In the genomic region with DNA sequence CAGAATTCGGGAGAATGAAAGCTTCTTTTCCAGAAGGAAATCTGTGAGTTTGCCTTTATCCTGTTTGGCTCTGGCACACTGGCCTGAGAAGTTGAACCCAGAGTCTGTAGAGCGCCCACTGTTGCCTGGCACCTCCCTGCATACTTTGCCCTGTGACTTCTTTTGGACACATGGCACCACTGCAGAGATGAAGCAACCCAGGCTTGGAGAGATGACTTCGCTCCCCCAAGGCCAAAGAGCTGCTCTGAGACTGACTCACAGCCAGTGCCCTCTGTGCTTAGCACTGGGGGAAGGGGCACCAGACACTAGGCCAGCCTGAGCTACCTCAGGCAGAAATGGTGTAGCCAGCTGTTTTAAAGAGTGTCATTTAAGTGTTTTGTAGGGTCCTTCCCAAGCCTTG, we compare ENCODE assay signal across 18 mouse cellular contexts.
A peak's percentile ranks its signal among the peaks of the same experiment; 100 is the strongest.
DNase-seq lines count a peak whose midpoint lies in the region; ATAC-seq and TF ChIP-seq lines count a peak whose summit lies in the region.
"Had no signal": no experiment of that assay in that cellular context is flagged by ENCODE, and none has a peak within 500 bp of the region (broad histone marks: within the 10 kb centered on the region; RNA-seq: fewer than 3 reads in every experiment).

No protein-coding gene starts in this region.

- intact Hi-C loops in gastrocnemius, adult 2 months (cut with DNase I), result loop anchor here (10.0 kb wide), 2 partner anchors 56 to 94 kb away; no protein-coding TSS in a partner anchor

- no peak overlapping the region for H3K4me2 ChIP-seq in liver, embryonic 12.5 days
- H3K4me2 ChIP-seq in stomach, postnatal 0 days (replicated peaks; ENCODE audit: low read depth), result no peak overlapping the region
- no peak overlapping the region for H3K4me2 ChIP-seq in lung, postnatal 0 days (replicated peaks; ENCODE audit: low read depth, low read length)
- H3K4me2 ChIP-seq: forebrain, embryonic 12.5 days; midbrain, embryonic 13.5 days; neural tube, embryonic 15.5 days had no signal

- no peak overlapping the region; the same call in 1 of the 2 replicates for H3K9ac ChIP-seq in liver, adult 2 months (ENCODE audit: low read depth, low read length)
- H3K9ac ChIP-seq in liver, embryonic 12.5 days, result no peak overlapping the region
- H3K9ac ChIP-seq in stomach, postnatal 0 days (ENCODE audit: low read length), result no peak overlapping the region
- H3K9ac ChIP-seq in lung, postnatal 0 days (replicated peaks; ENCODE audit: low read depth), result no peak overlapping the region
- H3K9ac ChIP-seq: forebrain, embryonic 12.5 days; midbrain, embryonic 13.5 days; neural tube, embryonic 15.5 days had no signal

- 17% methylated on average over 3 of the region's 3 CpGs for WGBS in liver, adult 2 months
- 69% methylated on average over 3 of the region's 3 CpGs for WGBS in liver, embryonic 12.5 days (ENCODE audit: insufficient replicate concordance)
- WGBS in stomach, postnatal 0 days, result 78% methylated on average over 3 of the region's 3 CpGs
- 81% methylated on average over 3 of the region's 3 CpGs for WGBS in lung, postnatal 0 days

- peak overlapping the region; percentile 69 for H3K27ac ChIP-seq in gastrocnemius, adult 2 months
- peak overlapping the region; percentile 94 for H3K27ac ChIP-seq in liver, adult 2 months (replicated peaks; ENCODE audit: insufficient read depth, low read depth, low read length)
- no peak overlapping the region for H3K27ac ChIP-seq in liver, embryonic 12.5 days
- H3K27ac ChIP-seq in stomach, postnatal 0 days (replicated peaks), result peak overlapping the region; percentile 30; the same call in 1 of the 2 replicates
- H3K27ac ChIP-seq in lung, postnatal 0 days (ENCODE audit: low read length), result no peak overlapping the region
- H3K27ac ChIP-seq: forebrain, embryonic 12.5 days; midbrain, embryonic 13.5 days; neural tube, embryonic 15.5 days had no signal

- peak; percentile 59 for DNase-seq in gastrocnemius, adult 2 months
- DNase-seq in gastrocnemius, postnatal 4 days (ENCODE audit: low spot score in 2 of 2), result no peak
- peak; percentile 98 for DNase-seq in liver, adult 2 months (ENCODE audit: extremely low read depth, low read depth, low spot score)
- DNase-seq in adrenal gland, adult 8-10 months, result peak; percentile 92
- DNase-seq in stomach, postnatal 0 days (ENCODE audit: low spot score), result no peak
- DNase-seq in layer of hippocampus, adult 18-20 months (ENCODE audit: low spot score in 2 of 2), result no peak
- no peak for DNase-seq in lung, postnatal 0 days (ENCODE audit: low spot score)
- DNase-seq: B cell, adult 2 months; cerebellum, postnatal 10 days; embryo, embryonic 11 days; kidney, postnatal 14 days; layer of hippocampus, adult 9-11 months; lung, adult 2 months; retina, postnatal 1 day had no signal

- no peak for TF ChIP-seq EP300 in stomach, postnatal 0 days (optimal IDR thresholded peaks at IDR 0.05)
- TF ChIP-seq EP300 in lung, postnatal 0 days (IDR thresholded peaks at IDR 0.05), result no peak

- peaks cover 63% of the 10 kb centered on the region for H3K4me1 ChIP-seq in liver, adult 2 months (ENCODE audit: control insufficient read depth, insufficient read depth, low read length)
- H3K4me1 ChIP-seq in liver, embryonic 12.5 days, result peaks cover 11% of the 10 kb centered on the region; the same call in 1 of the 2 replicates
- peaks cover 5% of the 10 kb centered on the region; the same call in 1 of the 2 replicates for H3K4me1 ChIP-seq in stomach, postnatal 0 days (replicated peaks; ENCODE audit: control insufficient read depth, insufficient read depth)
- no peaks in the 10 kb centered on the region; the same call in 1 of the 2 replicates for H3K4me1 ChIP-seq in lung, postnatal 0 days (ENCODE audit: insufficient read depth, low read depth, low read length)

- no peaks in the 10 kb centered on the region for H3K27me3 ChIP-seq in liver, adult 2 months (ENCODE audit: control insufficient read depth, insufficient read depth, low read length)
- no peaks in the 10 kb centered on the region for H3K27me3 ChIP-seq in liver, embryonic 12.5 days (replicated peaks)
- H3K27me3 ChIP-seq in stomach, postnatal 0 days (ENCODE audit: control insufficient read depth, insufficient read depth, low read length), result no peaks in the 10 kb centered on the region
- H3K27me3 ChIP-seq in lung, postnatal 0 days (replicated peaks; ENCODE audit: insufficient read depth, low read length), result no peaks in the 10 kb centered on the region
- H3K27me3 ChIP-seq: forebrain, embryonic 12.5 days; midbrain, embryonic 13.5 days; neural tube, embryonic 15.5 days had no signal

- ATAC-seq in liver, embryonic 12.5 days, result no peak
- ATAC-seq in stomach, postnatal 0 days (ENCODE audit: low FRiP score, low TSS enrichment), result no peak
- no peak for ATAC-seq in lung, postnatal 0 days
- ATAC-seq: midbrain, embryonic 13.5 days had no signal

- H3K79me2 ChIP-seq in liver, adult 2 months (ENCODE audit: control insufficient read depth, insufficient read depth, low read length), result no peaks in the 10 kb centered on the region; the same call in 1 of the 2 replicates

- H3K9me3 ChIP-seq in liver, embryonic 12.5 days (replicated peaks), result no peaks in the 10 kb centered on the region
- H3K9me3 ChIP-seq in stomach, postnatal 0 days (ENCODE audit: control insufficient read depth, low read length), result no peaks in the 10 kb centered on the region
- H3K9me3 ChIP-seq in lung, postnatal 0 days (ENCODE audit: low read length), result no peaks in the 10 kb centered on the region
- H3K9me3 ChIP-seq: forebrain, embryonic 12.5 days; midbrain, embryonic 13.5 days; neural tube, embryonic 15.5 days had no signal

- TF ChIP-seq CTCF in gastrocnemius, adult 2 months (IDR thresholded peaks at IDR 0.05), result no peak
- TF ChIP-seq CTCF in liver, adult 2 months (IDR thresholded peaks at IDR 0.05; ENCODE audit: low read depth, low read length), result no peak
- no peak for TF ChIP-seq CTCF in stomach, postnatal 0 days (IDR thresholded peaks at IDR 0.05; ENCODE audit: low read depth)
- no peak for TF ChIP-seq CTCF in lung, postnatal 0 days (IDR thresholded peaks at IDR 0.05)

- H3K36me3 ChIP-seq in liver, adult 2 months (ENCODE audit: control insufficient read depth, insufficient read depth, low read length), result peaks cover 63% of the 10 kb centered on the region
- H3K36me3 ChIP-seq in liver, embryonic 12.5 days, result peaks cover 31% of the 10 kb centered on the region; the same call in 1 of the 2 replicates
- H3K36me3 ChIP-seq in stomach, postnatal 0 days (ENCODE audit: control insufficient read depth, insufficient read depth, low read length), result peaks cover 21% of the 10 kb centered on the region
- H3K36me3 ChIP-seq in lung, postnatal 0 days (ENCODE audit: insufficient read depth, low read length), result peaks cover 25% of the 10 kb centered on the region
- H3K36me3 ChIP-seq: neural tube, embryonic 15.5 days had no signal

- no peak for TF ChIP-seq POLR2A in liver, adult 2 months (IDR thresholded peaks at IDR 0.05; ENCODE audit: extremely low read depth, insufficient read depth, low read length)

- H3K4me3 ChIP-seq in gastrocnemius, adult 2 months, result no peak overlapping the region
- no peak overlapping the region for H3K4me3 ChIP-seq in liver, adult 2 months (ENCODE audit: insufficient read depth, low read depth, low read length)
- no peak overlapping the region for H3K4me3 ChIP-seq in liver, embryonic 12.5 days
- no peak overlapping the region for H3K4me3 ChIP-seq in stomach, postnatal 0 days (ENCODE audit: low read depth, low read length)
- H3K4me3 ChIP-seq in lung, postnatal 0 days (ENCODE audit: low read depth, low read length), result no peak overlapping the region
- H3K4me3 ChIP-seq: forebrain, embryonic 12.5 days; midbrain, embryonic 13.5 days; neural tube, embryonic 15.5 days had no signal

Comparison
In these comparisons a context has a peak if more than half of its experiments do, and no peak if none do; other contexts are left out.
1. DNase-seq: peak in gastrocnemius, adult 2 months (single experiment), liver, adult 2 months (single experiment) and adrenal gland, adult 8-10 months (single experiment); none in gastrocnemius, postnatal 4 days (0 of 2), stomach, postnatal 0 days (single experiment), layer of hippocampus, adult 18-20 months (0 of 2) and lung, postnatal 0 days (single experiment).
2. H3K27ac ChIP-seq: peak in gastrocnemius, adult 2 months (single experiment), liver, adult 2 months (single experiment) and stomach, postnatal 0 days (single experiment); none in liver, embryonic 12.5 days (single experiment) and lung, postnatal 0 days (single experiment).